In the genomic region with DNA sequence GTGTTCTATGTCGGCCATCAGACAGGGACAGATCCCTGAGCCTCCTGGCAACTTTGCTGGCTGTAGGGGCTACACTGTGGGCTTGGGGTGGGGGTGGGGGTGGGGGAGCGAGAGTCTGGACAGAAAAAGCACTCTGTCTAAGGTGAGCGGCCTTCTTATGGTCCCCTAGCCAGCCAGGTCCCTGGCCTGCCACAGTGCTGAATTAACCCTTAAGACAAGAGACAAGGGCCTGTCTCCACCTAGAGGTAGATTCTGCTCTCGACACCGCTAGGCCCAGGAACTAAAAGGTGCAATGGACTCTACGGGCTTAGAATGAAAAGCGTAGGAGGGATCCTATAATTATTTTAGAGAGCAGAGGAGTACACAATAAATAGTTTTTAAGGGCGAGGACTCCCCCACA, we compare ENCODE assay signal across 8 mouse cellular contexts. TPM values are rescaled to one million over a fixed set of nuclear protein-coding genes. Genes with fewer than 3 reads are reported as not detected.
A peak's percentile ranks its signal among the peaks of the same experiment; 100 is the strongest.
DNase-seq lines count a peak whose midpoint lies in the region; ATAC-seq lines count a peak whose summit lies in the region.

No protein-coding gene starts in this region.

- no peak overlapping the region for H3K4me2 ChIP-seq in forebrain, embryonic 13.5 days
- no peak overlapping the region for H3K4me2 ChIP-seq in kidney, embryonic 15.5 days

- WGBS in forebrain, embryonic 13.5 days = 22% methylated on average over 8 of the region's 8 CpGs
- 23% methylated on average over 8 of the region's 8 CpGs for WGBS in kidney, embryonic 15.5 days

- intact Hi-C loops in gastrocnemius, postnatal 36 days (cut with DNase I) = loop anchor here (10.0 kb wide), 1 partner anchor 646 kb away; no protein-coding TSS in a partner anchor

- peak; percentile 65 for ATAC-seq in forebrain, embryonic 13.5 days
- peak; percentile 79; the same call in 1 of the 2 replicates for ATAC-seq in kidney, embryonic 15.5 days (replicated peaks; ENCODE audit: low FRiP score)

- H3K4me3 ChIP-seq in forebrain, embryonic 13.5 days = no peak overlapping the region
- no peak overlapping the region for H3K4me3 ChIP-seq in kidney, embryonic 15.5 days (replicated peaks)

- peaks cover 15% of the 10 kb centered on the region; the same call in 1 of the 2 replicates for H3K4me1 ChIP-seq in forebrain, embryonic 13.5 days
- H3K4me1 ChIP-seq in kidney, embryonic 15.5 days = 0 out of 2 replicates have a peak, but pooled peaks cover 2% of the 10 kb centered on the region

- H3K27me3 ChIP-seq in forebrain, embryonic 13.5 days = no peaks in the 10 kb centered on the region
- H3K27me3 ChIP-seq in kidney, embryonic 15.5 days = no peaks in the 10 kb centered on the region

- no peaks in the 10 kb centered on the region for H3K9me3 ChIP-seq in forebrain, embryonic 13.5 days (replicated peaks)
- H3K9me3 ChIP-seq in kidney, embryonic 15.5 days (replicated peaks) = no peaks in the 10 kb centered on the region

- peak; percentile 46 for DNase-seq in gastrocnemius, adult 18-20 months (ENCODE audit: low spot score)
- no peak for DNase-seq in gastrocnemius, postnatal 36 days
- peak; percentile 13 for DNase-seq in MN1 (ENCODE audit: low spot score)
- DNase-seq in lung, postnatal 14 days = peak; percentile 33
- peak; percentile 80 for DNase-seq in thymus, postnatal 14 days
- no peak for DNase-seq in ovary, postnatal 14 days (ENCODE audit: low spot score)

- H3K36me3 ChIP-seq in forebrain, embryonic 13.5 days (ENCODE audit: poor library complexity, severe bottlenecking) = no peaks in the 10 kb centered on the region
- H3K36me3 ChIP-seq in kidney, embryonic 15.5 days = no peaks in the 10 kb centered on the region

- H3K27ac ChIP-seq in forebrain, embryonic 13.5 days = no peak overlapping the region
- no peak overlapping the region for H3K27ac ChIP-seq in kidney, embryonic 15.5 days

- no peak overlapping the region for H3K9ac ChIP-seq in forebrain, embryonic 13.5 days
- H3K9ac ChIP-seq in kidney, embryonic 15.5 days = no peak overlapping the region

RNA-seq across cellular contexts. Expression of a gene that starts 19.7 kb away (rescaled TPM):
- total RNA-seq in gastrocnemius, adult 18-20 months (2021) = 10 to 100 TPM; 53.3 to 79.9 TPM
- 10 to 100 TPM; 36.2 to 47.3 TPM for total RNA-seq in gastrocnemius, postnatal 36 days (2021)
- polyA plus RNA-seq in forebrain, embryonic 13.5 days (2015; fragmentation: Nextera tagmentation; extraction: Ambion mirVana) = 78.3 and 106 TPM in 2 replicates
- polyA plus RNA-seq in kidney, embryonic 15.5 days (2015; fragmentation: Nextera tagmentation; extraction: Ambion mirVana) = 28.7 and 29.7 TPM in 2 replicates

Comparison
In these comparisons a context has a peak if more than half of its experiments do, and no peak if none do; other contexts are left out.
1. DNase-seq: peak in gastrocnemius, adult 18-20 months (single experiment), MN1 (single experiment), lung, postnatal 14 days (single experiment) and thymus, postnatal 14 days (single experiment); none in gastrocnemius, postnatal 36 days (0 of 2) and ovary, postnatal 14 days (single experiment).